Mouse (Mus musculus) ES-Bruce4 (cell line): ENCODE measurements around the gene Col18a1.
"Not testable (repeated sequence)": the region's sequence is repeated elsewhere in the genome, so short reads cannot be mapped to it uniquely, and the experiment has no call there.

Experiments used
- CTCF ChIP-seq: IDR thresholded peaks from one replicate; pipeline ENCODE4 v1.8.1; 2011; ENCODE audit warnings: low read depth, low read length
- POLR2A ChIP-seq: IDR thresholded peaks from one replicate; pipeline ENCODE4 v1.8.1; 2011; ENCODE audit warnings: low read length; ENCODE audit not compliant: insufficient read depth

- TF ChIP-seq CTCF, POLR2A: not testable (repeated sequence)
These were observed 31.6 kb downstream of the Col18a1 start for GRCm38 (mm10) chr10:77134807-77135152.
